Mouse (Mus musculus) forebrain, embryonic 12.5 days (tissue): ENCODE results near the gene Tmem72. TPM values are rescaled to one million over a fixed set of nuclear protein-coding genes. Genes with fewer than 3 reads are reported as not detected.

ENCODE experiments used
- ATAC-seq: fragments of 200-750 bp; cut with Nextera tagmentation; 2 replicates; pipeline ENCODE4 v1.8.0; 2017; ENCODE audit warnings: moderate TSS enrichment; ENCODE audit not compliant: low FRiP score
- H3K27ac ChIP-seq: fragments of 300-500 bp; sonication (generic); 2 replicates; pipeline ENCODE4 v1.5.1; 2016; ENCODE audit warnings: mild to moderate bottlenecking
- H3K27me3 ChIP-seq: fragments of 300-500 bp; sonication (generic); 2 replicates; pipeline ENCODE4 v1.6.1; 2016; ENCODE audit warnings: mild to moderate bottlenecking
- H3K36me3 ChIP-seq: fragments of 300-500 bp; sonication (generic); replicated peaks from 2 replicates; pipeline ENCODE4 v1.6.1; 2016; ENCODE audit warnings: mild to moderate bottlenecking
- H3K4me1 ChIP-seq: fragments of 300-500 bp; sonication (generic); 2 replicates; pipeline ENCODE4 v1.6.1; 2016
- H3K4me2 ChIP-seq: fragments of 300-500 bp; sonication (generic); 2 replicates; pipeline ENCODE4 v1.6.1; 2016; ENCODE audit warnings: mild to moderate bottlenecking, moderate library complexity
- H3K4me3 ChIP-seq: fragments of 300-500 bp; sonication (generic); replicated peaks from 2 replicates; pipeline ENCODE4 v1.5.1; 2016; ENCODE audit warnings: mild to moderate bottlenecking
- H3K9ac ChIP-seq: fragments of 300-500 bp; sonication (generic); 2 replicates; pipeline ENCODE4 v1.6.1; 2016; ENCODE audit warnings: mild to moderate bottlenecking
- H3K9me3 ChIP-seq: fragments of 300-500 bp; sonication (generic); 2 replicates; pipeline ENCODE4 v1.6.1; 2016
- WGBS: fragments of 180-500 bp; shearing (Covaris S2); methylation state at CpG from one replicate; pipeline ENCODE4 v1.1.7; 2016; 5-methylcytosine and 5-hydroxymethylcytosine counted together
- polyA plus RNA-seq: library from polyadenylated mRNA; unstranded; fragments of >200 nt; fragmentation: Nextera tagmentation; extraction: Ambion mirVana; gene quantifications from 2 replicates; pipeline ENCODE4 v1.2.1, GENCODE M21; 2016

Gene Tmem72
- polyA plus RNA-seq, 1 experiment from 2014 or later, result 0.11 TPM

DNA sequence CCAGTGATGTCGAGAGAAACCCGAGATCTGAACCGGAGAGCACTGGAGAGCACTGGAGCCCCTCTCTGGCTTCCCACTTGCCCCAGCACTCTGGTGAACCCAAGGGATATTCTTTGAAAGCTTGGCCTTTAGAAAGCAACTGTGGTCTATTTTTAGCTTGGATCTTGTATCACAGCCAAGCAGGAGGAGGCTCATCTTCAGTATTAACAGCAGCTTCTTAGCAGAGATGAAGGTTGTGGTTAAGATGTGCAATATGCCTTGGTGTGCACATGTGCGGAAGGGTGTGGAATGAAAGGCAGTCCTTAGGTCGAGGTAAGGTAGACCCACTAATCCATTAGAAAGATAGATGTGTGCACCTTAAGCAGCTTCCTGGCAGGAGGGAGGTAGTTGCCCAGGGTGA, 2.1 kb downstream of the Tmem72 start:
- ATAC-seq, result no peak
- H3K9me3 ChIP-seq, result no peaks in the 10 kb centered on the region
- H3K27me3 ChIP-seq, result no peaks in the 10 kb centered on the region
- no peak overlapping the region for H3K4me2 ChIP-seq
- H3K9ac ChIP-seq, result no peak overlapping the region
- H3K4me1 ChIP-seq, result no peaks in the 10 kb centered on the region
- H3K27ac ChIP-seq, result no peak overlapping the region
- WGBS, result 89% methylated on average over 5 of the region's 5 CpGs
- no peak overlapping the region for H3K4me3 ChIP-seq
- no peaks in the 10 kb centered on the region for H3K36me3 ChIP-seq

DNA sequence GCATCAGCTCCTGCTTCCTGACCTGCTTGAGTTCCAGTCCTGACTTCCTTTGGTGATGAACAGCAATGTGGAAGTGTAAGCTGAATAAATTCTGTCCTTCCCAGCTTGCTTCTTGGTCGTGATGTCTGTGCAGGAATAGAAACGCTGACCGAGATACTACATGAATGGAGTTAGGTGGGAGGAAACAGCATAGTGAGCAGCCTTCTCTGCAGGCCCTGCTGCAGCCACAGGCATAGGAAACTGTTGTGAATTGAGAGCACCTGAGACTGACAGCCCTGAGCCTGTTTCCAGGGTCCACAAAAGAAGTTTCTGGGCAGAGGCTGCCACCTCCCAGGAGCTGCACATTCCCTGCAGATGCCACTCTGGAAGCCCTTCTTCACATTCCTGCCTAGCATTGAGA, 2.7 kb downstream of the Tmem72 start:
- 84% methylated on average over 3 of the region's 3 CpGs for WGBS
- Histone ChIP-seq H3K4me2 (no peak overlapping the region), H3K36me3 (no peaks in the 10 kb centered on the region), H3K4me3 (no peak overlapping the region), H3K4me1 (no peaks in the 10 kb centered on the region), H3K9me3 (no peaks in the 10 kb centered on the region), H3K9ac (no peak overlapping the region), H3K27ac (no peak overlapping the region), H3K27me3 (no peaks in the 10 kb centered on the region)
- ATAC-seq, result no peak

DNA sequence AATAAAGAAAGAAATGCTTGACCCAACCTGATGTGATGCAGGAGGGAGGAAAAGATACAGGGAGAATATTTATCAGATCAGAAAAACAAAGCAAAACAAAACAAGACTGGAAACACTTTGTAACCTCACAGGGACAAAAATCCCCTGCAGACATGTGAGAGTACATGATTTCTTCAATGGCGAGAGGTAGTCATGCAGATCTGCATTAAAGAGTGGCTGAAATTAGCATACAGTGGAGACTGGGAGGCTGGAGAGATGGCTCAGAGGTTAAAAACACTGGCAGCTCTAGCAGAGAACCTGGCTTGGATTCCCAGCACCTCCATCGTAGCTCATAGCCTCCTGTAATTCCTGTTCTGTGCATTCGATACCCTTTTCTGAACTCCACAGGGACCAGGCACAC, 4.2 kb downstream of the Tmem72 start:
- Histone ChIP-seq H3K27ac (no peak overlapping the region), H3K27me3 (no peaks in the 10 kb centered on the region), H3K9me3 (no peaks in the 10 kb centered on the region), H3K36me3 (no peaks in the 10 kb centered on the region), H3K4me3 (no peak overlapping the region), H3K9ac (no peak overlapping the region), H3K4me2 (no peak overlapping the region), H3K4me1 (no peaks in the 10 kb centered on the region)
- no peak for ATAC-seq
- WGBS, result 90% methylated on average over 3 of the region's 3 CpGs

- no peak overlapping the region for H3K9ac ChIP-seq
- no peaks in the 10 kb centered on the region for H3K4me1 ChIP-seq
- H3K4me2 ChIP-seq, result no peak overlapping the region
- no peaks in the 10 kb centered on the region for H3K27me3 ChIP-seq
- 46% methylated on average over 5 of the region's 5 CpGs for WGBS
- no peaks in the 10 kb centered on the region for H3K36me3 ChIP-seq
- H3K27ac ChIP-seq, result no peak overlapping the region
- ATAC-seq, result no peak
- no peak overlapping the region for H3K4me3 ChIP-seq
- no peaks in the 10 kb centered on the region for H3K9me3 ChIP-seq
Measured at GRCm38 (mm10) chr6:116712062-116712461, 4.7 kb downstream of the Tmem72 start.

GRCm38 (mm10) chr6:116704320-116704719, 12.4 kb downstream of the Tmem72 start:
- H3K4me2 ChIP-seq, result no peak overlapping the region
- no peaks in the 10 kb centered on the region for H3K9me3 ChIP-seq
- H3K36me3 ChIP-seq, result no peaks in the 10 kb centered on the region
- WGBS, result 69% methylated on average over 6 of the region's 6 CpGs
- no peak overlapping the region for H3K4me3 ChIP-seq
- no peaks in the 10 kb centered on the region for H3K27me3 ChIP-seq
- no peak for ATAC-seq
- H3K9ac ChIP-seq, result no peak overlapping the region
- H3K27ac ChIP-seq, result no peak overlapping the region
- no peaks in the 10 kb centered on the region for H3K4me1 ChIP-seq

GRCm38 (mm10) chr6:116700821-116701220, 15.9 kb downstream of the Tmem72 start:
- Histone ChIP-seq H3K9me3 (no peaks in the 10 kb centered on the region), H3K27me3 (no peaks in the 10 kb centered on the region), H3K4me3 (no peak overlapping the region), H3K36me3 (no peaks in the 10 kb centered on the region), H3K4me2 (no peak overlapping the region), H3K9ac (no peak overlapping the region), H3K4me1 (no peaks in the 10 kb centered on the region), H3K27ac (no peak overlapping the region)
- ATAC-seq, result no peak

DNA sequence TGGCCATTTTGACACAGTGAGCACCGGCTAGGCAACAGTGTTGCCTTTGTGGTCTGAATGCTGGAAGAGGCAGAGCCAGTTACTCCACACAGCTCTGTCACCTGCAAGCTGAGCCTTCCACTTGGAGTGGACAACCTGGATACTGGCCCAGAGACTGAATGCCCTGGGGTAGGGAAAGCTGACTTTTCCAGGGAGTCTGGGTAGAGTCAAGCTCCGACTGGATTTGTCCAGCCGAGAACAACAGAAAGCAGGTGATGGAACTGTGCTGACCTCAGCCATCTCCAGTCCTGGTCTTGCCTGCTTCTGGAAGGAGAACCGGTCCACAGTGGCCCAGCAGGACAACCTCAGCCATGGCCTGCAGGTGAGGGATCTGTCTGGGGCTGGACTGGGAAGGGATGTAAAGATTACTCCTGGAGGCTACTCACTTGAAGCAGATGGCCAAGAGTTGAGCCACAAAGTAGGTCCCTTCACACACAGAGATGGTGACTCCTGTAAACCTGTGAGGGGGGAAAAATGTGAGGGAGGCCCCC, 18.8 kb downstream of the Tmem72 start:
- no peak overlapping the region for H3K4me2 ChIP-seq
- no peaks in the 10 kb centered on the region for H3K27me3 ChIP-seq
- no peak overlapping the region for H3K4me3 ChIP-seq
- no peaks in the 10 kb centered on the region for H3K4me1 ChIP-seq
- 93% methylated on average over 4 of the region's 4 CpGs for WGBS
- no peak overlapping the region for H3K9ac ChIP-seq
- no peaks in the 10 kb centered on the region for H3K36me3 ChIP-seq
- ATAC-seq, result no peak
- H3K27ac ChIP-seq, result no peak overlapping the region
- no peaks in the 10 kb centered on the region for H3K9me3 ChIP-seq

- ATAC-seq, result no peak
- Histone ChIP-seq H3K27ac (no peak overlapping the region), H3K36me3 (no peaks in the 10 kb centered on the region), H3K4me1 (no peaks in the 10 kb centered on the region), H3K4me2 (no peak overlapping the region), H3K9ac (no peak overlapping the region), H3K4me3 (no peak overlapping the region), H3K27me3 (no peaks in the 10 kb centered on the region), H3K9me3 (no peaks in the 10 kb centered on the region)
- WGBS, result 50% methylated on average over 2 of the region's 2 CpGs
Measured at GRCm38 (mm10) chr6:116697413-116697812, 19.3 kb downstream of the Tmem72 start.

DNA sequence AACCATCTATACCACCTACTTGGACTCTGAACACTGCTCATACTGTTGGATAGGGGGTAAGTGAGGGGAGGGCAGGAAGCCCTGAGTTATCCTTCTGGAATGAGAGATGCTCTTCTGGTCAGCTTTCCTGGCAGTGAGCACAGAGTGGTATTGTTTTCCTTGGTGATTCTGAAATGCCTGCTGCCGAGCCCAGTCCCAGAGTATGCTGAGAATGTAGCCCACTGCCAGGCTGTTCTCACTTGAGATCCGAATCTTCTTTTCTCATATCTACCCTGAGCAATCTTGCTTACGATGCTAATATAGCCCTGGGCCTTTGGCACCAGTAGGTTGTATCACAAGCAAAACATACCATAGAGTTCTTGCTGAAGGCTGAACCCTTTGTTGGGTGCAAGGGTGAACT, 22.4 kb downstream of the Tmem72 start:
- no peak for ATAC-seq
- H3K4me2 ChIP-seq, result no peak overlapping the region
- no peaks in the 10 kb centered on the region for H3K36me3 ChIP-seq
- no peaks in the 10 kb centered on the region for H3K9me3 ChIP-seq
- H3K4me3 ChIP-seq, result no peak overlapping the region
- H3K27ac ChIP-seq, result no peak overlapping the region
- no peaks in the 10 kb centered on the region for H3K4me1 ChIP-seq
- H3K27me3 ChIP-seq, result no peaks in the 10 kb centered on the region
- no peak overlapping the region for H3K9ac ChIP-seq
- WGBS, result 86% methylated on average over 3 of the region's 3 CpGs

GRCm38 (mm10) chr6:116693639-116694038, 23.1 kb downstream of the Tmem72 start:
- H3K36me3 ChIP-seq, result no peaks in the 10 kb centered on the region
- H3K9ac ChIP-seq, result no peak overlapping the region
- H3K9me3 ChIP-seq, result no peaks in the 10 kb centered on the region
- no peaks in the 10 kb centered on the region for H3K4me1 ChIP-seq
- no peak overlapping the region for H3K4me3 ChIP-seq
- H3K27me3 ChIP-seq, result no peaks in the 10 kb centered on the region
- H3K27ac ChIP-seq, result no peak overlapping the region
- no peak for ATAC-seq
- no peak overlapping the region for H3K4me2 ChIP-seq
- WGBS, result 89% methylated on average over 4 of the region's 4 CpGs

GRCm38 (mm10) chr6:116682317-116682716, 34.4 kb downstream of the Tmem72 start:
- Histone ChIP-seq H3K36me3 (no peaks in the 10 kb centered on the region), H3K27me3 (no peaks in the 10 kb centered on the region), H3K4me2 (no peak overlapping the region), H3K27ac (no peak overlapping the region), H3K4me1 (no peaks in the 10 kb centered on the region), H3K4me3 (no peak overlapping the region), H3K9ac (no peak overlapping the region), H3K9me3 (no peaks in the 10 kb centered on the region)
- no peak for ATAC-seq
- WGBS, result 66% methylated on average over 6 of the region's 6 CpGs

- Histone ChIP-seq H3K27ac (no peak overlapping the region), H3K36me3 (no peaks in the 10 kb centered on the region), H3K9me3 (no peaks in the 10 kb centered on the region), H3K9ac (no peak overlapping the region), H3K4me1 (0 out of 2 replicates have a peak, but pooled peaks cover 3% of the 10 kb centered on the region), H3K4me2 (no peak overlapping the region), H3K27me3 (no peaks in the 10 kb centered on the region), H3K4me3 (no peak overlapping the region)
- 81% methylated on average over 5 of the region's 5 CpGs for WGBS
- ATAC-seq, result no peak
Measured at GRCm38 (mm10) chr6:116679563-116680288, 37.0 kb downstream of the Tmem72 start.

DNA sequence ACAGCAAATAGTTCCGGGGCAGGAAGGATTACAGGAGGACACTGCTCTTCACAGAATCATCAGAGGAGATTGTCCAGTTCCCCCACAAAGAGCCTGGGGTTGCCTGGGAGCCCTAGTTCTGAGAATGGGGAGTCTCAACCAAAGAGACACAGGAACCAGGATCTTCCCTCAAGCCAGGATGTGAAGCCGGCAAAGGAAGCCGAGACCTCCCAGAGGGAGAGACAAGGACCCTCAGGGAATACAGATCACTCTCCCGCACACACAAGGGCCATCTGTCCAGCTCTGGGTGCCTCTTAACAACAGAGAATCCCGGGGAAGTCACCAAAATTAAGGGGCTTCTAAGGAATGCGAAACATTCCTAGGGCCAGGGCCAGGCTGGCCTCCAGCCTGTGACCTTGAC, 39.4 kb downstream of the Tmem72 start:
- WGBS, result 77% methylated on average over 6 of the region's 6 CpGs
- Histone ChIP-seq H3K4me2 (no peak overlapping the region), H3K9me3 (no peaks in the 10 kb centered on the region), H3K36me3 (no peaks in the 10 kb centered on the region), H3K9ac (no peak overlapping the region), H3K4me3 (no peak overlapping the region), H3K27me3 (peaks cover 3% of the 10 kb centered on the region; the same call in 1 of the 2 replicates), H3K27ac (no peak overlapping the region), H3K4me1 (peaks cover 23% of the 10 kb centered on the region)
- ATAC-seq, result no peak
